Mouse (Mus musculus): ENCODE measurements at regions not wholly inside any gene's neighbourhood (a gene's known extent, or its start where the extent isn't known, plus 50 kb on each side); places are given as distances from the start of the nearest gene placed in this dataset.
A peak's percentile ranks its signal among the peaks of the same experiment; 100 is the strongest.

DNA sequence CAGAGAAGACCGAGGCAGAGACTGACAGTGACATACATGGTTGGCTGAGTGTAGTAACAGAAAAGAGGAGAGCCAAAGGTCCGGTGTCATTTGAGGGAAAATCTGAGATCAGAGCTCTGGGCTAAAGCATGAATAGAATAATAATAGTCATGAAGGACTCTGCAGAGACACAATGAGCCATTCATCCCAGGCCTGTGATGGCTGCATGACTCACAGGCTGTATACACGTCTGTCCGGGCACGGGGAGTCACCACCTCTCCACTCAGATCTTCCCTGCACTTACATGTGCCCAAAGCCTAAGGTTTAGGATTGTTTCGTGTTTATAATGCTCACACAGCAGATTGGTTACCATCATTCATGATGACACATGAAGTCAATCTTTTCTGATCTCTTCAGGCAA, 246.2 kb upstream of the Jmjd1c start:
- H3K36me3 ChIP-seq = no peaks in the 10 kb centered on the region
- WGBS = 60% methylated on average over 6 of the region's 6 CpGs
- no peak for ATAC-seq (ENCODE audit: insufficient read depth, low FRiP score, low read depth)
- H3K4me1 ChIP-seq = no peaks in the 10 kb centered on the region
- H3K4me2 ChIP-seq = no peak overlapping the region
- no peak overlapping the region for H3K4me3 ChIP-seq (replicated peaks)
- H3K9me3 ChIP-seq = no peaks in the 10 kb centered on the region
- H3K27me3 ChIP-seq (replicated peaks) = no peaks in the 10 kb centered on the region
- H3K9ac ChIP-seq = no peak overlapping the region
- H3K27ac ChIP-seq = no peak overlapping the region

DNA sequence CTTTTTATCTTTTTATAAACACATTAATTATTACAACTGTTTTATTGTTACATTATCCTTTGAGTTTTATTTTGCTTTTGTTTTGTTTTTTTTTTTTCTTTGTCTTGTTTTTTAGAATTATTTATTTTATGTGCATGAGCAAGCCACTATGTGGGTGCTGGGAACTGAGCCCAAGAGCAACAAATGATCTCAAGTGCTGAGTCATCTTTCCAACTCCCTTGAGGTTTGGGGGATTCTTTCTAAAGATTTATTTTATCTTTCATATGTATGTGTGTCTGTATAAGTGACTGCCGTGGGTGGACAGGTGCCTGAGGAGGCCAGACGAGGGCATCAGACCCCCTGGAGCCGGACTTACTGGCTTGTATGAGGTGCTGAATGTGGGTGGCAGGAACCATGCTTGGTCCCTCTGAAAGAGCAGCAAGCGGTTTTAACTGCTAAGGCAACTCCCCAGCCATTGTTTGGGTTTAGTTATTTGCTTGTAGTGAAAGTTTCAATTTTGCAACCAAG, 244.9 kb upstream of the Jmjd1c start:
- Histone ChIP-seq H3K27ac (no peak overlapping the region), H3K4me3 (replicated peaks) (no peak overlapping the region), H3K4me1 (no peaks in the 10 kb centered on the region), H3K27me3 (replicated peaks) (no peaks in the 10 kb centered on the region), H3K36me3 (no peaks in the 10 kb centered on the region), H3K9me3 (no peaks in the 10 kb centered on the region), H3K9ac (no peak overlapping the region), H3K4me2 (no peak overlapping the region)
- ATAC-seq (ENCODE audit: insufficient read depth, low FRiP score, low read depth) = no peak
- 63% methylated on average over 4 of the region's 4 CpGs for WGBS

DNA sequence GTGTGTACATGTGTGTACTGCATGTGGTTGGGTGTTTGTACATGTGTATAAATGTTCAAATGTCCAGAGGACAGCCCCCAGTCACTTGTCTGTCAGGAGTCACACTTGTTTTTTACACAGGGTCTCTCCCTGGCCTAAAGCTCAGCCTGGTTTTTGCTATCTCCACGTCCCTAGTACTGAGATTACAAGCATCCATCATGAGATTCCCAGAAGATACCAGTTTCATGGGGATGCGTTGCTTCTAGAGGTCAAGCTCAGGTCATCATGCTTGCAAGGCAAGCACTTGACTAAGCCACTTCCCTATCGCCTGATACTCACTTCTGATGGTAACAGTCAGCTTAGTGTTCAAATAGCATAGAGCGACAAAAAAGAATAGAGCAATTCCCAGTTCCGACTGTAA, 244.1 kb upstream of the Jmjd1c start:
- Histone ChIP-seq H3K27me3 (replicated peaks) (no peaks in the 10 kb centered on the region), H3K27ac (no peak overlapping the region), H3K9me3 (no peaks in the 10 kb centered on the region), H3K36me3 (no peaks in the 10 kb centered on the region), H3K4me1 (no peaks in the 10 kb centered on the region), H3K9ac (no peak overlapping the region), H3K4me2 (no peak overlapping the region), H3K4me3 (replicated peaks) (no peak overlapping the region)
- WGBS = 48% methylated on average over 5 of the region's 5 CpGs
- ATAC-seq (ENCODE audit: insufficient read depth, low FRiP score, low read depth) = no peak

DNA sequence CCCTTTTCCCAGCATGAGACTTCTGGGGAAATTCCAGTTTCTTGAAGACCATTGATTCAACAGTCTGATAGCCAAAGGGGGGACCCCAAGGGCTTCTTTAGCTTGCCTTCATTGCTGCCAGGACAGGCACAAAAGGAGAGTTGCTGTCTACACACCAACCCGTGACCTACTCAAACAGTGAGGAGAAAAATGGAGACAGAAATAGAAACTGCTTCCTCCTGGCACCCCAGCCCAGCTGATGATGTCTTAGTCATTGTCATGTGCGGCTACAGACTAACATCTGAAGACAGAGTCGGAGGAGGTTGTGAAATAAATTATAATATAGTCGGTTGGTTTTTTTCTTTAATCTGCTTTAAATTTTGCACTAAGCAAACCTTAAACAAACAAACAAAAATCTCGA, 243.2 kb upstream of the Jmjd1c start:
- no peaks in the 10 kb centered on the region for H3K9me3 ChIP-seq
- no peaks in the 10 kb centered on the region for H3K4me1 ChIP-seq
- WGBS = 52% methylated on average over 5 of the region's 5 CpGs
- no peak overlapping the region for H3K27ac ChIP-seq
- no peak overlapping the region for H3K4me2 ChIP-seq
- no peaks in the 10 kb centered on the region for H3K27me3 ChIP-seq (replicated peaks)
- no peak overlapping the region for H3K9ac ChIP-seq
- ATAC-seq (ENCODE audit: insufficient read depth, low FRiP score, low read depth) = no peak
- no peaks in the 10 kb centered on the region for H3K36me3 ChIP-seq
- H3K4me3 ChIP-seq (replicated peaks) = no peak overlapping the region

DNA sequence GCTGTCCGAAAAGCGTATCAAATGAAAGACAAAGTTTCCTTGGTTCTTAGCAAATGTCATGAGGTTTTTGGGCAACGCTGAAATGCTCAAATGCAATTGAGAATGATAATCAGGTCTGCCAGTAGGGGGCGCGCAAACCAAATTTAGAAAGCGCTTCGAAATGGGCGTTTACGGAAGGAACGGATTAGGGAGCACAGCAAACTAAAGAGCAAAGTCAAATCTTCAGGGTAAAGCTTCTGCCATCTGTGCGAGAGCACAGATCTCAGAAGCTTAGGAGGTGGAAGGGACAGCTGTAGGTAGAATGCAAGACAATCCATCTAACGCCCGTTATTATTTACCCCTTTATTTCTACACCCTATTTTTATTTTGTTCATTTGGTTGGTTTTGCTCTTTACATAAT, 242.7 kb upstream of the Jmjd1c start:
- H3K36me3 ChIP-seq = no peaks in the 10 kb centered on the region
- H3K27ac ChIP-seq = no peak overlapping the region
- H3K27me3 ChIP-seq (replicated peaks) = no peaks in the 10 kb centered on the region
- no peak overlapping the region for H3K9ac ChIP-seq
- H3K4me1 ChIP-seq = no peaks in the 10 kb centered on the region
- no peak for ATAC-seq (ENCODE audit: insufficient read depth, low FRiP score, low read depth)
- no peak overlapping the region for H3K4me3 ChIP-seq (replicated peaks)
- peak overlapping the region; percentile 36; the same call in 1 of the 2 replicates for H3K4me2 ChIP-seq
- H3K9me3 ChIP-seq = no peaks in the 10 kb centered on the region
- WGBS = 9% methylated on average over 13 of the region's 13 CpGs

DNA sequence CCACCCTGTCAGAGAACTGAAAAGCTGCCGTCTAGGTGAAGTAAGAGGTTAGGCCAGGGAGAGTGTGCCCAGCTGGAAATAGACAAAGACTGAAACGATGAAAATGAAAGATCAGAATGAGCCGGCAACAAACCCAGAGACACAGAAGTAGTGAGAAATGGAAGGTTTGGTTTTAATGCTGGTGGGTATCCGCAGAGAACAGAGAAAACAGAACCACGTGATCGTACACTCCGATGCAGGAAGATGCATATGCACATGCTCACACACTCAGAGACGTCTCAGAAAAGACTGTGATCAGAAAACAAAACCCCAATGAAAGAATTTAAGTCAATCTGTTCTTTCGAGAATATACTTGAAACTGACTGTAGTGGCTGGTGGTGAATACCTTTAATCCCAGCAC, 241.0 kb upstream of the Jmjd1c start:
- Histone ChIP-seq H3K27me3 (replicated peaks) (no peaks in the 10 kb centered on the region), H3K4me2 (no peak overlapping the region)
- no peak for ATAC-seq (ENCODE audit: insufficient read depth, low FRiP score, low read depth)

DNA sequence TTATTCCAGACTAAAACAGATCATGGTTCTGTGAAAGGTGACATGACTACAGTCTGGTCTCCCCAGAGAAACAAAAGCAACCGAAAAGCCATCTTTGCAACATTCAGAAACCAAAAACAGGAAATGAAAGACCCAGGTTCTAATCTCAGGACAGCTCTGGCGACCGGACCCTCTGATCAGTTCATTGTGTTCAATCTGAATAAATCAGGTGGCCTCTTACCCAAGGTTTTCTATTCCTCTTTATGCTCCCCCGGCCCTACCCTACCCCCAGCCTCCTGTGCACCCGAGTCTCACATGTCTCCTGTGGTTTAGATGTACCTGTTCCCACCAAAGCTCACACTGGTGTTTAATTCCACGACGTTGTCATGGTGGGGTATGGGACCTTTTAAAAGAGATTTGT, 238.6 kb upstream of the Jmjd1c start:
- Histone ChIP-seq H3K4me3 (replicated peaks) (no peak overlapping the region), H3K27ac (no peak overlapping the region), H3K27me3 (replicated peaks) (no peaks in the 10 kb centered on the region), H3K4me2 (no peak overlapping the region), H3K9ac (no peak overlapping the region), H3K36me3 (no peaks in the 10 kb centered on the region), H3K4me1 (no peaks in the 10 kb centered on the region), H3K9me3 (no peaks in the 10 kb centered on the region)
- no peak for ATAC-seq (ENCODE audit: insufficient read depth, low FRiP score, low read depth)
- WGBS = 84% methylated on average over 7 of the region's 7 CpGs

More for the DNA sequence above, 241.0 kb upstream of the Jmjd1c start:
- 91% methylated on average over 9 of the region's 9 CpGs for WGBS
- Histone ChIP-seq H3K4me1 (no peaks in the 10 kb centered on the region), H3K4me3 (replicated peaks) (no peak overlapping the region), H3K27ac (no peak overlapping the region), H3K36me3 (no peaks in the 10 kb centered on the region), H3K9ac (no peak overlapping the region), H3K9me3 (no peaks in the 10 kb centered on the region)

DNA sequence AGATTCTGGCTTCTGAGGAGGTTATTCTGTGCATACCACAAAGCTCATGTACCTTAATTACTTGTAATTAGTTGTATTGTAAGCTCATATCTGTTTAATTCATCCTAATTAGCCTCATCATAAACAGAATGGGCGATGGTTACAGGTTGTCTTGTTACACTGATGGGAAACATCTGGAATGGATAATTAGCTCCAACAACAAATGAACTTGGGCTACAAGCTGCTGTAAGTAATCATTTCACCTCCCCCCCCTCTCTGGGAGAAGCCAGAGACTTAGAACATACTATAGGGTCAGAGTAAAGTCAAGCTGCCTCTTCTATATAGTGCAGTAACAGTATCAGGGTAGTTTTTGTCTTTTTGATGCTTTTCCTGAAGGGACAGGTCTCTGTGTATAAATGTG, 234.5 kb upstream of the Jmjd1c start:
- H3K4me1 ChIP-seq = no peaks in the 10 kb centered on the region
- no peak overlapping the region for H3K27ac ChIP-seq
- H3K27me3 ChIP-seq (replicated peaks) = no peaks in the 10 kb centered on the region
- no peaks in the 10 kb centered on the region for H3K36me3 ChIP-seq
- no peak overlapping the region for H3K9ac ChIP-seq
- H3K9me3 ChIP-seq = no peaks in the 10 kb centered on the region
- no peak for ATAC-seq (ENCODE audit: insufficient read depth, low FRiP score, low read depth)
- 58% methylated on average over 1 of the region's 1 CpGs for whole genome bisulfite sequencing
- H3K4me2 ChIP-seq = no peak overlapping the region
- H3K4me3 ChIP-seq (replicated peaks) = no peak overlapping the region

DNA sequence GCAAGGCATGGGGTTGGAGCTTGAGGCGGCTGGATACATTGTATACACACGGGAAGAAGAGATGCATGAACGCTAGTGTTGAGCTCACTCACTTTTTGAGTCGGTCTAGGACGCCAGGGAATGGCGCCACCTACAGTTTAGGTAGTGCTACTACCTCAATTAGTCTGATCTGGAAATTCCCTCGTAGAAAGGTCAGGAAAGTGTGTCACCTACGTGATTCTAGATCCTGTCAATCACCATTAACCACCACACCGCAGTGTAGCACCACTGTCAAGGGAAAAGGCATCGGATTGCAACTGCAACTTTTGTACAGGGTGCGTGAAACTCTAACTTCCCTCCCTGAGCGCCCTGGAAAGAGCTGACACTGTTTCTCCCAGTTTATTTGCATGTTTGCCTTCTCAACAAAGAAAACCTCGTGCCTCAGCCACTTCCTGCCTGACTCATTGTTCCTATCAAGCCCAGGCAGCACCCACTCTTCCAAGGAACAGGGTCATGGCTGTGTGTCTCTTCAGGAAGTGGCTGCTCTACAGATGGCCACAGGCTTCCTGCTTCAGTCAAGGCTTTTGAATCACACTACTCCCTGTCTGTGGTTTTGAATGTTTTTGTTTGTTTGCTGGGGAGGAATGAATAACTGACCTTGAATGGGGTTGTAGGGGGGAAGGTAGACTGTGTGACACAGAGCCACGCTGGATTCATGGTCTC, 231.6 kb upstream of the Jmjd1c start:
- H3K27ac ChIP-seq = peak overlapping the region; percentile 26; the same call in 1 of the 2 replicates
- ATAC-seq (ENCODE audit: insufficient read depth, low FRiP score, low read depth) = peak; percentile 78; the same call in 1 of the 2 replicates
- WGBS = 57% methylated on average over 14 of the region's 14 CpGs

DNA sequence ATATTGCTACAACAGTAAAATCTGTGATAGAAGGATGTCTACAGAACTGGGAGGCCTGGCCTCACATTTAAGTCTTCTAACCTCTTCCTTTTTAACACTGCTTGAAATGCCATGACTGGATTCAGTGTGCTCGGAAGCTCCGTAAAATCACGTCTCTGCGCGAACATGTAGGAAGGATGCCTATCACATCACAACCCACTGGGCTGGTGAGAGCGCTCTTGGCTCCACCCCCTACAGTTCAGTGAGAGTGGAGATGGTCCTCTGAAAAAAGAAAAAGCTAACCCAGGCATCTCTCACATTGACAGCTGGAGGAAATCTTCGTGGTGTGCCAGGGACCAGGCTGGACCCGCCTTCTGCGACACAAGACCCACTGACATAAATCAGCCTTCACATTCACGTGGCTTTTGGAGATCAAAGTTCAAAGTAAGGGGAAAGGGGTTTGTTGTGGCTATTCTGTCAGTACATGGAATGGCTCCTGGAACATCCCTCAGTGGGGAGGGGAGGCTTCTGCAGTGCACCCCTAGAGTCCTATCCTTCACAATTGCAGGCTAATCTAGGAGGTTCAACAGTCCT, 230.8 kb upstream of the Jmjd1c start:
- no peaks in the 10 kb centered on the region for H3K36me3 ChIP-seq
- H3K4me2 ChIP-seq = no peak overlapping the region
- 0 out of 2 replicates have a peak overlapping the region, but pooled peaks have one; percentile 26 for H3K27ac ChIP-seq
- no peak overlapping the region for H3K9ac ChIP-seq
- H3K4me3 ChIP-seq (replicated peaks) = no peak overlapping the region
- 64% methylated on average over 10 of the region's 10 CpGs for WGBS
- no peaks in the 10 kb centered on the region for H3K9me3 ChIP-seq
- no peak for ATAC-seq (ENCODE audit: insufficient read depth, low FRiP score, low read depth)
- no peaks in the 10 kb centered on the region for H3K4me1 ChIP-seq
- H3K27me3 ChIP-seq (replicated peaks) = no peaks in the 10 kb centered on the region

More for the DNA sequence above, 231.6 kb upstream of the Jmjd1c start:
- Histone ChIP-seq H3K9me3 (no peaks in the 10 kb centered on the region), H3K9ac (no peak overlapping the region), H3K4me1 (no peaks in the 10 kb centered on the region), H3K4me3 (replicated peaks) (no peak overlapping the region), H3K36me3 (no peaks in the 10 kb centered on the region), H3K4me2 (no peak overlapping the region; the same call in 1 of the 2 replicates), H3K27me3 (replicated peaks) (no peaks in the 10 kb centered on the region)

DNA sequence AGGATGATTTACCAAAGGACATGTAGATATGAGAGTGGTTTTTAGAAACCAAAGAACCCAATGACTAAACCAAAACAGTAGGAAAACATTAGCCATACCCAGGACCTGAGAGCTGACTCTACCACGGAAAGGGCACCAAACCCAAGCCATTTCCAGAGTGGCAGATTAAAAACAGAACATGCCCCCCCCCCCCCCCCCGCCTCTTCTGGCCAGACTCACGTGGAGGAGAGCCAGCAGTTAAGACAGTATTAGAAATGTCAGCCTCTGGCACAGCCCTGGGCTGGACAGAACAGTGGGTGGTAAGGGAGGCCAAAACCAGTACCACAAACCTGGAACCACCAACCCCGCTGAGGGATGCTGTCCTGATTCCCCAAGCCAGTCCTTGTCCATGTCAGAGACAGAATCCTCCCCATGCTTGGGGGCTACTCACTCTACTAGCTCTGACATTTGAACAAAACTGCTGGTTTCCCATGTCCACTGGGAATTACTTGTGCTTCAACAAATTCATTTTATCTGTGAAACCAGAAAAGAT, 224.7 kb upstream of the Jmjd1c start:
- H3K4me2 ChIP-seq = no peak overlapping the region
- no peaks in the 10 kb centered on the region for H3K27me3 ChIP-seq (replicated peaks)
- H3K4me1 ChIP-seq = no peaks in the 10 kb centered on the region
- no peak overlapping the region for H3K4me3 ChIP-seq (replicated peaks)
- no peak for ATAC-seq (ENCODE audit: insufficient read depth, low FRiP score, low read depth)
- H3K36me3 ChIP-seq = no peaks in the 10 kb centered on the region
- WGBS = 70% methylated on average over 4 of the region's 4 CpGs
- no peak overlapping the region for H3K27ac ChIP-seq
- no peaks in the 10 kb centered on the region for H3K9me3 ChIP-seq
- H3K9ac ChIP-seq = no peak overlapping the region

DNA sequence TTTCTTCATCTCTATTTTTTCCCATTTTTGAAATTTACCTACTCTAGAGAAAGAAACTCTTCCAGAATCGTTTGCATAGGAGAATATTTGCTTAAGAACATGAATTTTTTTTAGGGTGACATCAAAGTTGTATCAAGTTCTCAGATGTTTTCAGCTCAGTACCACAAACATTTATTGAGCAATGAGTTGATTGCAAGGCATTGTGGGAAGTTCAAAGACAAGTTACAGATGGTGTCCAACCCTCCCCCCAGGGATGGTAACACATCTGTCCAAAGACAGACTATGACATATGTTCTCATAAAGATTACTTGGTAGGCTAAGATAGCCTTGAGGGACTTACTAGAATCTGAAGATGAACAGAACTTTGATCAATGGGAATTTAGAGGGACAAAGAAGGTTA, 224.3 kb upstream of the Jmjd1c start:
- 63% methylated on average over 1 of the region's 1 CpGs for WGBS
- no peak overlapping the region for H3K27ac ChIP-seq
- no peak overlapping the region for H3K9ac ChIP-seq
- H3K27me3 ChIP-seq (replicated peaks) = no peaks in the 10 kb centered on the region
- H3K36me3 ChIP-seq = no peaks in the 10 kb centered on the region
- H3K9me3 ChIP-seq = no peaks in the 10 kb centered on the region
- no peak overlapping the region for H3K4me3 ChIP-seq (replicated peaks)
- H3K4me2 ChIP-seq = no peak overlapping the region
- no peak for ATAC-seq (ENCODE audit: insufficient read depth, low FRiP score, low read depth)
- H3K4me1 ChIP-seq = no peaks in the 10 kb centered on the region
